Mouse (Mus musculus) layer of hippocampus, adult 11-12 months (tissue): ENCODE results near the gene Adamts9.

Source experiments
- DNase-seq: peaks from one replicate; pipeline ENCODE4 v3.0.0; 2022; ENCODE audit warnings: low spot score

Adamts9 gene

DNA sequence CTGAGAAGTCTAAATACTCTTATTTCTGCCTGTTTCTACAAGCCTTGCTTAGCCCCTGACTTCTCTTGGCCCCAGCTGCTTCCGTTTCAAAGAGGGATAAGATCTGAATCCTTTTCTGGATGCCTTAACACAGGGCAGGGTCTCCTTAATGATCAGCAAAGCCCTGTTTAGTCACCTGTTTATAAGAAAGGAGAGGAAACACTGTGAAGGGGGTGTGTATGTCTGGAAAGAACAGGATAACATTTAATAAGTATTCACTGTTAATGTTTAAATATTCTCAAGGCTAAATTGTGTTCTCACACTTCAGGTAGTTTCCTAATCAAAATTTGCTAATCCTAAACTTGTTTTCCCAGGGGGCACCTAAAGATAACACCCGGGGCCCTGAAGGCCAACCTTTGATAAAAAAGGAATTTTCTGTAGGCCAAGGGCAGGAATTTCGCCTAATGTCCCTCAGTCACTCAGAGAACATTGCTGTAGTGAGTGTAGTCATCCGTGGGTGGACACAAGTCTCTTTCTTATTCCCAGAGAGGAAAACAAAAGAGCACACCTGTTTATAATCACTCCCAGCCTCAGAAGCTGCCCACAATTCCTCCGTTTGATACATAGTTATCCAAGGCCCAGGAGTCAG lies 82.9 kb downstream of the Adamts9 start:
- no peak for DNase-seq

DNA sequence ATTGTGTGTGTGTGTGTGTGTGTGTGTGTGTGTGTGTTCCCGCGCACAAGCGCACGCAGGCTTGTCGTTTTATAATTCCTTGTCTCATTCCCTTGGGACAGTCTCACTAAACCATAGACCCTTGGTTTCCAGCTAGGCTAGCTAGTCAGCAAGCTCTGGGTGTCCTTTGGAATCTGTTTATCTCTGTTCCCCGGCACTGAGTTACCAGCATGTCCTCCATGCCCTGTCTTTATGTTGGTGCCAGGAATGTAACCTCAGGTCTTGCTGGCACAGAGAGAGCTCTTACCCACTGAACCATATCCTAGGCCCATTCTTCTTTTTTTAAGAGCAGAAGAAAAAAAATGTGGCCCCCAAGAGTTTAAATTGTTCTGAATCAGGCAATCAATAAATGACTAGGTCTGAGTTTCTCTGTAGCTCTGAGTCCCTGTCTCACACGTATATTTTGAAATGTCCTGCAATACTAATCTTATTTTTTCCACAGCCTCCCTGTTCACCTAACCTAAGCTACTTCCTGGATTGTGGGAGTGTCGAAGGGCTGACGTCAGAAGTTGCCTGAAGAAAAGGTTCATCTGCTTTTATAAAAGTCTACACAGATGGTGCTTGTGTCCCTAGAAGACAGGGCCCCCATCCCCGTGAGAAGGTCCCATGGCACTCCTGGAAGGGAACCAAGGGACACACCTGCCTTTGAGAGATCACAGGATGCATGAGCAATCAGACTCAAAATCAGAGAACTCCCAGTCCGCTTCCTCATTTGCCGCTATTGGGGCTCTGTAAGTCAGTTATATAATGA lies 84.4 kb downstream of the Adamts9 start:
- no peak for DNase-seq

DNA sequence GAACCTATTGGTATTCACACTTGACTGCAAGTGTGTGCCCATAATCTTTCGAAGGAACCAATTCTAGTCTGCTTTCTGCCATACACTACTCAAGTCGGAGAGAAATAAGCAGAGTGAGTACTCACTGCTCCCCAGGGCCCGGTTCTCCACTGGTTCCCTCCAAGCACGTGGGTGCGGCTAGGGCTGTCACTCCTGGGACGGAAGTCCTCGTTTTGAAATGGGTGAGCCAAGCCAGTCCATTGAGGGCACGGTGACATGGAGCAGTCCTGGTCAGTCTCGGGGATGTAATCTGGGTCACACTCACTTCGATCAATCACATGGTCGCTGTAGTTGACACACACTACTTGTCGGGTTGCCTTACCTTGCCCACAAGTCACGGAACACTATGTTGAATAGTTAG lies 85.5 kb downstream of the Adamts9 start:
- no peak for DNase-seq

DNA sequence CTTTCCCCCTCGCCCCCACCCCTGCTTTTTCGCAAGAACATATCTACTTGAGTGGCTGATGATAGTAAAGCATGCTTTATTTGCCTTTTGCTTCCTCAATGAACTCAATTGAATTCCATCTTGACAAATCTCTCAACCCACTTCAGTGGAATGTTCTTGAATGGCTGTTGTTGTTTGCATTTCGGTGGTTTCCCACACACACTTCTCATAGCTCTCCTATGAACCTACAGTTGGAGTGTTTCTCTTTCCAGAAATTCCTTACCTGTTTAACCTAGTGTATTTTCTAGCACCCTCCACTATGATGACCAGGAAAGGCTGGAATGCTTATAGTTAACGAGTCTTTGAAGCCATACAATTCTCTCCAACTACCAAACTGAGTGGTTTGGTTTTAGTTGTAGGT lies 88.4 kb downstream of the Adamts9 start:
- no peak for DNase-seq

DNA sequence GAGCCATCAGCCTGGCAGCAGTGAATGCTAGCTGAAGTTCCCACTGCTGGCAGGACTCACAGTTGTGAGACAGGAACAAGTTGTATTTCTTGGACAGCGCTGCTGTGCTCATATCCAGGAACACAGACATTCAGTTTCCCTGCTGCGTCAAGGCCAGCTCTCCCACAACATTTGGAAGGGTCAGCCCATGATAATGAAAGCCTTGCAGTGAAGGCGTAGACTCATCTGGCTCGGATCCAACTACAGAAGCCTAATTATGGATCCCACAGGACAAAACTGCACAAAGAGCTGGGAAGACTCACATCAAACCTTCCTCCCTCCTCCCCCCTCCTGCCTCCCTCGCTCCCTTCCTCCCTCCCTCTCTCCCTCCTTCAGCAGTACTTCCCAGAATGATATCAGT lies 93.0 kb downstream of the Adamts9 start:
- DNase-seq, result peak; percentile 69

DNA sequence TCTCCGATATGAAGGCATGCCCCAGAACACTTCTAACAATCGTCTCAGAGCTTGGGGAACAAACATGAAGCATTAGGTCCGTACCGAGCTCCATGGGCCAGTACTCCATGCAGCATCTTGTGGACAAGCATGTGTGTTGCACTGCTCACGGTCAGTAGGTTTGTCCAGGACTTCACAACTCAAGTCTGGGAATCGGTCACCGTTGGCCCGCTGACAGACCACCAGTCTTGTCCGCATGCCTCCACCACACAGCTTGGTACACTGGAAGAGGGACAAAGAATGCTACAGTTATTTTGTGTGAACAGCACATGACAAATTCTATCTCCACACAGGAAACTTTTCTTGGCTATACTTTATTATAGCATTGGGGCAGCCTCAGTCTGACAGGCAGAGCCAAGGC lies 94.1 kb downstream of the Adamts9 start:
- no peak for DNase-seq

DNA sequence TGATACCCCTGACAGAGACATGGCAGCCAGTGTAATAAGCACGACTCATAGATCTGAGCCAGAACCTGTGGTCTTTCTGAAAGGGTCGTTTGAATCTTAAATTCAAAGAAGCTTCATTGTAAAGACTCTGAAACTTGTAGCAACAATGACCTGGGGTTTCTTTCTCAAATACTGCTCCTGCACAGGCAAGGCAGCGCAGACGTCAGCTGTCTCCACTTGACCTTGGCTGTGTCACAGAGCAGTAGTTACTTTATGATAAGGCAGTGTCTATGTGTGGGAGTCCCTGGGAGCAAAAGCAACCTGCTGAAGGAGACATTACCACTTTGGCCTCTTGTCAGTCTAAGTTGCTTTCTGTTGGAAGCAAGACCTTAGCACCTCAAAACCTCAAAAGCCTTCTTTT lies 96.7 kb downstream of the Adamts9 start:
- no peak for DNase-seq

DNA sequence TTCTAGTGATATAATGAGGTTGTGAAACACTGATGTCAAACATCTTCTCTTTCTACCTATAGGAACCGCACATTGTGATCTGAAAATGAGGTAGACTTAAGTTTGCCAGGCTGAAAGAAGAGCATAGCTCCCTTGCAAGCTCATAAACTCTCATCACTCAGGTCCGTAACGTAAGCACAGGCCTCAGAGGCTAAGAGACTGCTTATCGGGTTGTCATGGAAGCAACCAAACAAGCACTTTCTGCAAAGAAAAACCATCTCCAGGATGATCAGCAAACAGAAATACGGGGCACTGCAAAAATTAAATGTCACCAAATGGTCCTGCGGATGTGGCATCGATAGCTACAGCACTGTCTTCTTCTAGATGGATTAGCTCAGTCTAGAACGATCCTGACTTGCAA lies 97.4 kb downstream of the Adamts9 start:
- no peak for DNase-seq

DNA sequence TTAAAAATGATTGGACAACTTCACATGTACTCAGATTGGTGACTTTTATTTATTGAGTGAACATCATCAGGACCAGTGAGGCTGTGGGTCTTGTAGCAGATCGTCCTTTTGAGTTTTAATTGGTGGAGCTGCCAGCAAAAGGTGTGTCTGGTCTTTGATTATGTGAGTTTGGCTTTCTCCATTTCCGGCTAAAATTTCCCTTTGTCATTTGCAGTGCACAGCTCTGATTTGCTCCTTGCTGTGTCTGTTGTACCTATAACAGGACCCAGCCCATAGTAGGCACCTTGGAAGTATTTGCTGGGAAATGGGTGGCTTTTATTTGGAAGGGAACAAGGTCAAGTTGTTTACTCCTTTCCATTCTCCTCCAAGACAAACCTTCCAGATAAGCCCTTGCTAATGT lies 99.8 kb downstream of the Adamts9 start:
- no peak for DNase-seq

DNA sequence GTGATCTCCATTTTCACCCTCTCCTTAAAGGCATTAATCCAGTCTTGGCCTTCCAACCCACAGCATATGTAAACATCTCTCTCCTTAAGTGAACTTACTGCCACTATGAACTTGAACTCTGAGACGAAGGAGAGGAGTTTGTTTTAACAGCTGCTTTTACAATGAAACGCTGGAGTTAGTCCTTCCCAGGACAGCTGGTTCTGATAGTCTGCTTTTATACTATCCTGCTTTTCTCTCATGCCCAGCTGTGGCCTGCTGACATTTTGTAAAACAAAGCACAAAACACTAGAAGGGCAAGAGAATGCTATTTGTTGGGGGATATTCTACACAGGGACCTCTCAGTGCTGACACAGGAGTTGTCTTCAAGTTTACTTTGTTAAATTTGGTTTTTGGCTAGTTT lies 101.3 kb downstream of the Adamts9 start:
- DNase-seq, result no peak

DNA sequence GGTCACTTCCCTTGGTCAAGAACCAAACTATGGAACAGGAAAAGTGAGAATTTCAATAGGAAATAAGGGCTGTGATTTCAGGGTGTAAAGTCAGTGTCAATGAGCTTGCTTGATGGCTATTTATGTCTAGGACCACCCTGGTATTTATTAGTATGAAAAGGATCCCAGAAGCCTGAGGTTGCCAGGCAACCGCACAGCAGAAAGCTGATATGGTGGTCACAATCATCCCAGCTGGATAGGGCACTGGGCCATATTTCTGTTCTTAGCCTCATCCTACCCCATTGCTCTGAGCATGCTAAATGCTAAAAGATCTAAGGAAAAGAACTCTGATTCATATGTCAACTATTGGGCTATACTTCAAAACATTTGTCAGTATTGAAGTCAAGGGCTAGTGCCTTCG lies 112.2 kb downstream of the Adamts9 start:
- DNase-seq, result no peak

DNA sequence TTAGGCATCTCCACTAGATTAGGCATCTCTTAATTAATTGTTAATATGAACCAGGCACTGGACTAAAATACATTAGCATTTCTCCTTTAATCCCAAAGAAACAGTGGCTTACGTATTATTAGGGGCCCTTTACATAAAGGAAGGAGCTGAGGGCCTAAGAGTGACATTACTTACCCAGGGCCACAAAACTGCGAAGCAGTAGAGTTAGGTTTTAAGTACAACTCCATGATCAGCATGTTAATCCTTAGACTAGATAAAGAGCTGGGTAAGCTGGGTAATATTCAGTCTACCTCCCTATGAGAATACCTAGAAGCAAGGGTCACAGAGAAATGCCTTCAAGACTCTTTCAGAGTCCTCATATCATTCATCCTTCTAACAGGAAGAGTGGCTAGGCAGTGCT lies 114.1 kb downstream of the Adamts9 start:
- DNase-seq, result no peak

DNA sequence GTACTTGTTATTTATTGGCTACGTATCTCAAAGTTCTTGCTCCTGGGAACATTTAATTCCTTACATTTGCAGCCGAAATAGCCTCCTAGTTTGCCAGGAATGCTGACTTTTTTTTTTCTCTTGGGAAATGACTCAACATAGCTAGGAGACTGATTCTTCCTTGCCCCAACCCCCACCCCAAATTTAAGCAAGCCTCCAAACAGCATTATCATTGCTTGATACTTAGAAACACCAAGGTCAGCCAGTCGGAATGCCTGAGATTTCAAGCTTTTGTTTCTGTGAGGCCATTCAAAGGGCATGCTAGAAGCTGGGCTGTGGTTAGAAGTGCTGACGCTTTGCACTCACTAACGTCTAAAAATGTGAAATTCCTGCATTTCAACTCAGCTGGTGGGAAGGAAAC lies 115.9 kb downstream of the Adamts9 start:
- DNase-seq, result no peak

DNA sequence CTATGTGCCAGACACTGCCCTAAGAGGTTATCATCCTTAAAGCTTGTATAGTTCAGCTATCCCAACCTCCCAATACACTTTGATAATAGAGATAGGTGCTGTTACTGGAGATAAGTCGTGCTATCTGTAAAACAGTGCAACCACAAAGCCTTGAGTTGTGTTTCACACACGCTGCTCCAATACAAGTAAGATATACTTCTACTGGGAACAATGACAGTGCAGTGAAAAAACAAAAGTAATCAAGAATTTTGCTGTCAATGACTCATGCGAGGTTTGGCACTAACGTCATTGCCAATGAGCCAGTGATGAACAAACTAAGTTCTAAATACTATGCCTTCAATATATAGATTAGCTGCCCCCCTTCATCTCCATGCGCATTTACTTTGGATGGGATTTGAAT lies 116.7 kb downstream of the Adamts9 start:
- no peak for DNase-seq

DNA sequence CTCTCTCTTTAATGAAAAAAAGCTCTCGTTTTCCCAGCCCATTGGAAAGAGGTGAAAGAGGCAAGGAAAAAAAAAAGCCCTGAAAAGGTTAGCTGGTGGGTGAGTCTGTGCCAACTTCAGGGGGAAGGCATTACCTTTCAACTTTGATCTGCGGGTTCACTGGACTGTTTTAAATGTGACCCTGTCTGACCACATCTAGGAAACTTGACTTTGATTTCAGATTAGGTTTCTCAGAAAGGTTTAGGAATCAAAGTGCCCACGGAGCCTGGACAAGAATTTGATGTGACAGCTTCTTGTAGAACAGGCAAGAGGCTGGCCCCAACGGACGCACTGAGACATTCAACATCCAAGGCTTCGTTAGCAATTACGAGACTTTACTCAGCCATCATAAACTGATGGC lies 119.3 kb downstream of the Adamts9 start:
- DNase-seq, result no peak

DNA sequence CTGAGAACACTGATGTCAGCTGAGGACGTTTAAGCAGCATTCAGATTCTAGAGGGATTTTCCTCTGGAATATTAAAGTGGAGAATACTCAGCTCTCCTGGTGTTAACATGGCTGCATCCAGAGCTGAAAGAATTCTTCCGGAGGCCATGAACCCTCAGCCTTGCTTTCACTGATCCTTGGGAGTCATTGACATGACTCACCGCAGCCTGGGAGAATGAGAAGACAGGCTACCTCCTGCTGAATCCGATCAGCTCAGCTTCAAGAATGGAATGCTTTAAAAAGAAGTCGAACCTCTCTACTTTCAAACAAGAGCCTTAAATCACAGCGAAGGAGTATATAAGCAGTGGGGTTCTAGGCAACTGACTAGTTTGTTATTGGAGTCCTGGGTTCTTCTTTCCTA lies 121.3 kb downstream of the Adamts9 start:
- DNase-seq, result no peak

DNA sequence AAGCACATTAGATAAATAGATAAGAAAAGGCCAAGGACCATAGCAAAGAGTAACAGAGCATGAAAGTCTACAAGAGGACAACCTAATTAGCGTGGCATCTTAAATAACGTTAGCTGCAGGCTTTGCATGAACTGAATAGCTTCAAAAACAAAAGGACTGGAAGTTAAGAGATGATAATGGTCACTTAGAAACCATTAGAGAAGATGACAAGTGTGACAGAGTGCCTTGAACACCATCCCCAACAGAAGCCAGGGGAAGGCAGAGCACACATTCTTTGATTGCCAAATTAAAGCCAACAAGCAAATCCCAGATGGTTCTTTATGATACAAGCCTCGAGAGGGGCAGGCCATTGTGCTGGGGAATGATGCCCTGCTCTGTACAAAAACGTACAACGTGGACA lies 121.7 kb downstream of the Adamts9 start:
- no peak for DNase-seq

DNA sequence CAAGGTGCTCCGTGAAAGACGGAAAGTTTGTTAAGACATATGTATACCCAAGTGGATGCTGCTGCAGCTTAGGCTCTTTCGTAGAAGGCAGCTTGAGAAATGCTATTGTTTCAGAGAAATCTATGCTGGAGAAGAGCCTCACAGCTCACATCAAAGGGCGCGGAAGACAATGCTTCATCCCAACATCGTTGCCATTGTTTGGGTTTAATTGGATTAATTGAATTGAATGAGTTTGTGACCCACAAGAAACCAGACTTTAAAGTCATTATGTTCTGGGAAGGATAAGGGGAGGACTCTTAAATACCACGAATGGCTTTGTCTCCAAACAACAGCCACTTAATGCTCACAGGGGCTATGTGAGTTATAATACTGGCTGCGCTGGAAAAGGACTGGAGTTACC lies 125.6 kb downstream of the Adamts9 start:
- no peak for DNase-seq

DNA sequence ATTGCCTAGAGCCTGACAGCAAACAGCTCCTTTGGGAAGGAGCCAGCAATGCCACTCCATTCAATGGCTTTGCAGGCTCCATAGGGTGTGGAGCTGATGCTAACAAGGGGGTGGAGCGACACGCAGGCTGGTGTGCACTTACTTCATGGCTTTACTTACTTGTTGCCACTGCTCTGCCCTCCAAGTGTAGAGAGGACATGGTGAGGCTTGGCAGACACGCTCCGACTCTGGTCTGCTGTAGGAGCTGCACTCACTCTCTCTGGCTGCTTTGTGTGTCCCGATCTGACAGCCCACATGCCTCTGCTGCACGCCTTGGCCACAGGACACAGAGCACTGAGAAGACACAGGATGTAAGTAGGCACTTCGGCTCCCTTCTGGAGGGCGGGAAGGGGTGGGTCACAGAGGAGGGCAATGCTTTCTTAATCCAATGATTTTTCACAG lies 127.0 kb downstream of the Adamts9 start, which contains the start of gene A730049H05Rik:
TSS of gene A730049H05Rik (plus strand) at position 168 of the 441 bp plus-strand sequence.
- no peak for DNase-seq

DNA sequence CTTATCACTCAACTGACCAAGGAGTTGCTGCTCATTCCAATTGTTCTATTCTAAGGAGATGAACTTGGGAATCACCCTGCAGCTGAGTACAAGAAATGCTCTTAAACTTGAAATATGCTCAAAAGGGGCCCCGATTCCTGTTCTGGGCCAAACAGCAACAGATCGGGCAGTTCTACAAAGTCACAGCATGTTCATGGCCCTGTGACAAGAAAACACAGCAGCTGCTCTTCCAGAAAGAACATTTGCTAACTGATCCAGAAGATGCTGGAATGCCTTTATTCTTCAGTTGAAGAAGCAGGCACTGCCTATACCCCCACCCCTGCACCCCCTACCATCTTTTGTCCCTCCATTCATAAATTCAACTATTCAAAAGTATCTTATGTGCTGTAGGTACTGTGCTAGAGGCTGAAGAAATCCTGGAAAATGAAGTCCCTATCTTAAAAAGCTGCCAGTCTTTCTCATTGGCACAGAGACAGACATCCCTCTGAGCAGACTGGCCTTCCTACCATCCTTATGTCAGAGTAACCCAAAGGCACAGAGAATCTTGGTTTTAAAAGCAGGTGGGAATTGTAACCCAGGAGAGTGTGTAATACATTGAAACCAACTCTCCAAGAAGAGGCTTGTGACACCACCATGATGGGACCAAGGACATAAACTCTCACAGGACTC lies 130.5 kb downstream of the Adamts9 start:
- peak; percentile 48 for DNase-seq

DNA sequence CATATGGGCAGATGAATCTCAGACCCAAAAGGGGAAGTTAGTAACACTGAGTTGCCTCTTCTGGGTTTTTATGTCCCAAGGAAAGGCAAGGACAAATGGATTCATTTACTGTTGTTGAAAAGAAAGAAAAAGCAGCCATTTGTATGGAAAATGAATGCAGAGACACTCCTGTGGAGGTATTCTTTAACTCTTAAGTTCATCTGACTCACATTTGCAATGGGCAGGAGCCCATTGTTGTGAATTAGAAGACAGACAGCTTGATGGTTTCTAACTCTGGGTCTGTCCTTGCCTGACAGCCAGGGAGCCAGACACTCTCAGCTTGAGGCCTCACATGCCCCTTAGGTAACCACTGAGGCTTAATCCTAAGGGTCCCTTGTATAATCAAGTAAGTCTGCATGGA lies 131.7 kb downstream of the Adamts9 start:
- no peak for DNase-seq

DNA sequence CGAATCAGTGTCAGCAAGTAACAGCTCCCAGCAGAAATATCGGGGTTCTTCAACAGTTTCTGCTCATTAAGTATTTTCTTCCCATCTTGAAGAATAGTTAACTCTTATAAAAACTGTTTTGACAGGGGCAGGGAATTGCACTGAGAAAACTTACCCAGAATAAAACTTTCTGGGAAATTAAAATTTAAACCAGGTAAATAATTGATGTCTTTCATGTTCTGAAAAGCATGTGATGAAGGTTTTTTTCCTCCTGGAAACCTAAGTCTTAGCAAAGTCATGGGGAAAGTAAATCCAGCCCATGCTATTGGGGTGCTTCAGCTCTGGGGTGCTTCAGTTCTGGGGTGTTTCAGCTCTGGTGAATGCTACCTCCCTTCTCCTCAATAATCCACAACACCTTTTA lies 132.7 kb downstream of the Adamts9 start:
- DNase-seq, result no peak

DNA sequence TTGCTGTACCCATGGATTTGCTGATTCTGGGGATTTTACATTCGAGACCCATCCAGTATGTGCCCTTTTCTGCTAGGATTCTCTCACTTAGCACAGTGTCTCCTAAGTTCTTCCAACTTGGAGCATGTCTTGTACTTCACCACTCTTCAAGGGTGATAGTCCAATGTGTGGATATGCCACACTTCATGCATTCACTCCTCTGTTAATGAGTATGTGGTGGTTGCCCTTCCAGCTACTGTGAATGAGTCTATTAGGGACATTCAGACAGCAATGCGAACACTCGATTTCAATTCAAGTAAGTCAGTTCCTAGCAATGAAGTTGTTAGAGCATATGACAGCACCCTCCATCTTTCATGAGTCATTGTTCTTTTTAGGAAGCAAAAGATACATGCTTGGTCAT lies 133.5 kb downstream of the Adamts9 start:
- DNase-seq, result no peak
